Comparison of ENCODE assay signal across 9 mouse cellular contexts in the genomic region with DNA sequence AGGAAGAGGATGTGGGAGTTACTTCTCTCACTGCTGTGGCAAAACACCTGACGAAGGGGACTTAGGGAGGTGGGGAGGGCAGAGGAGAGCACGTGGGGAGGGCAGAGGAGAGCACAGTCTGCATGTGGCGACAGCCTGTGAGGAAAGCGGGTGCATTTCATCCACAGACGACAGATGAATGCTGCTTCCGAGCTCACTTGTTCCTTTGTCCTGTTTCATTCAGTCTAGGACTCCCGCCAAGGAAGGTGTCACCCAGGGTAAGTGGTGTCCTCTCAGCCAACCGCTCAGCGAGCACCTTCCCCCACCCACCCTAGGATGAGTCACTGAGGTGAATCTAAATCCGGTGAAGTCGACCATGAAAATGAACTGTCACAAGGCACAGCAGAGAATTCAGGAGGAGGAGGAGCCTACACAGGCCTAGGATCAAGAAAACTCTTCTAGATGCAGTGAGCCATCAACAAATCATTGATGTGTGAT. TPM values are rescaled to one million over a fixed set of nuclear protein-coding genes. Genes with fewer than 3 reads are reported as not detected.
DNase-seq lines count a peak whose midpoint lies in the region; ATAC-seq and TF ChIP-seq lines count a peak whose summit lies in the region.
"Had no signal": no experiment of that assay in that cellular context is flagged by ENCODE, and none has a peak within 500 bp of the region (broad histone marks: within the 10 kb centered on the region; RNA-seq: fewer than 3 reads in every experiment).

No protein-coding gene starts in this region.

- no peak for ATAC-seq in midbrain, postnatal 0 days (ENCODE audit: low FRiP score)
- no peak for ATAC-seq in midbrain, embryonic 16.5 days

- no peak overlapping the region for H3K9ac ChIP-seq in midbrain, postnatal 0 days (replicated peaks; ENCODE audit: low read length, poor library complexity, severe bottlenecking)
- no peak overlapping the region for H3K9ac ChIP-seq in midbrain, embryonic 16.5 days (ENCODE audit: low read depth, low read length)
- H3K9ac ChIP-seq: embryonic facial prominence, embryonic 13.5 days; limb, embryonic 15.5 days had no signal

- no peak for TF ChIP-seq POLR2A in brain, embryonic 14.5 days (IDR thresholded peaks at IDR 0.05; ENCODE audit: borderline replicate concordance, extremely low read depth, insufficient read depth, insufficient read length, poor library complexity, severe bottlenecking)
- TF ChIP-seq POLR2A in thymus, adult 2 months (IDR thresholded peaks at IDR 0.05; ENCODE audit: control insufficient read depth, extremely low read depth, insufficient read depth, low read length, poor library complexity) = 0 out of 2 replicates have a peak, but pooled peaks have one; percentile 21

- H3K27me3 ChIP-seq in midbrain, postnatal 0 days (ENCODE audit: insufficient read depth, low read length) = no peaks in the 10 kb centered on the region
- H3K27me3 ChIP-seq in midbrain, embryonic 16.5 days (ENCODE audit: control insufficient read depth, insufficient read depth, low read depth, low read length) = no peaks in the 10 kb centered on the region
- H3K27me3 ChIP-seq in thymus, adult 2 months (ENCODE audit: control insufficient read depth, insufficient read depth, low read length) = no peaks in the 10 kb centered on the region
- no peaks in the 10 kb centered on the region for H3K27me3 ChIP-seq in limb, embryonic 10.5 days (ENCODE audit: low read depth, poor library complexity, severe bottlenecking)
- H3K27me3 ChIP-seq in midbrain, embryonic 10.5 days (ENCODE audit: low read depth, poor library complexity, severe bottlenecking) = no peaks in the 10 kb centered on the region
- H3K27me3 ChIP-seq: embryonic facial prominence, embryonic 13.5 days; limb, embryonic 15.5 days had no signal

- H3K27ac ChIP-seq in midbrain, postnatal 0 days (ENCODE audit: low read depth, low read length) = no peak overlapping the region
- H3K27ac ChIP-seq in midbrain, embryonic 16.5 days (ENCODE audit: low read length) = no peak overlapping the region
- peak overlapping the region; percentile 88 for H3K27ac ChIP-seq in thymus, adult 2 months (ENCODE audit: control insufficient read depth, insufficient read depth, low read length)
- no peak overlapping the region for H3K27ac ChIP-seq in limb, embryonic 10.5 days
- no peak overlapping the region for H3K27ac ChIP-seq in midbrain, embryonic 10.5 days (replicated peaks)
- H3K27ac ChIP-seq: embryonic facial prominence, embryonic 13.5 days; limb, embryonic 15.5 days had no signal

- no peaks in the 10 kb centered on the region for H3K9me3 ChIP-seq in midbrain, postnatal 0 days (ENCODE audit: low read length)
- no peaks in the 10 kb centered on the region for H3K9me3 ChIP-seq in midbrain, embryonic 16.5 days (replicated peaks; ENCODE audit: control insufficient read depth, low read length, poor library complexity, severe bottlenecking)
- no peaks in the 10 kb centered on the region for H3K9me3 ChIP-seq in limb, embryonic 10.5 days (replicated peaks)
- H3K9me3 ChIP-seq in midbrain, embryonic 10.5 days (replicated peaks) = no peaks in the 10 kb centered on the region
- H3K9me3 ChIP-seq: embryonic facial prominence, embryonic 13.5 days; limb, embryonic 15.5 days had no signal

- no peak overlapping the region for H3K4me3 ChIP-seq in midbrain, postnatal 0 days (ENCODE audit: low read depth, low read length)
- H3K4me3 ChIP-seq in midbrain, embryonic 16.5 days (ENCODE audit: low read depth, low read length) = no peak overlapping the region
- H3K4me3 ChIP-seq in thymus, adult 2 months (ENCODE audit: control insufficient read depth, insufficient read depth, low read length) = peak overlapping the region; percentile 24
- no peak overlapping the region for H3K4me3 ChIP-seq in limb, embryonic 10.5 days
- H3K4me3 ChIP-seq in midbrain, embryonic 10.5 days = no peak overlapping the region
- H3K4me3 ChIP-seq: embryonic facial prominence, embryonic 13.5 days; limb, embryonic 15.5 days had no signal

- 39% methylated on average over 11 of the region's 11 CpGs for WGBS in midbrain, postnatal 0 days
- WGBS in midbrain, embryonic 16.5 days = 41% methylated on average over 11 of the region's 11 CpGs
- WGBS in thymus, adult 2 months = 2% methylated on average over 11 of the region's 11 CpGs
- 66% methylated on average over 11 of the region's 11 CpGs for WGBS in limb, embryonic 10.5 days
- 51% methylated on average over 11 of the region's 11 CpGs for WGBS in midbrain, embryonic 10.5 days

- peak; percentile 38 for DNase-seq in midbrain, postnatal 0 days (ENCODE audit: low spot score)
- DNase-seq in brain, embryonic 14.5 days (ENCODE audit: low read depth) = peak; percentile 51
- DNase-seq in kidney, adult 18-20 months = peak; percentile 39
- DNase-seq in thymus, adult 2 months = peak; percentile 67
- no peak for DNase-seq in limb, embryonic 10.5 days (ENCODE audit: low spot score)
- no peak for DNase-seq in midbrain, embryonic 10.5 days (ENCODE audit: low spot score)

- no peaks in the 10 kb centered on the region for H3K4me1 ChIP-seq in midbrain, postnatal 0 days (ENCODE audit: insufficient read depth, low read length)
- no peaks in the 10 kb centered on the region for H3K4me1 ChIP-seq in midbrain, embryonic 16.5 days (ENCODE audit: control insufficient read depth, insufficient read depth, low read length)
- peaks cover 12% of the 10 kb centered on the region for H3K4me1 ChIP-seq in thymus, adult 2 months (replicated peaks; ENCODE audit: control insufficient read depth, insufficient read depth, low read length)
- no peaks in the 10 kb centered on the region for H3K4me1 ChIP-seq in limb, embryonic 10.5 days
- 0 out of 2 replicates have a peak, but pooled peaks cover 5% of the 10 kb centered on the region for H3K4me1 ChIP-seq in midbrain, embryonic 10.5 days

- no peaks in the 10 kb centered on the region for H3K36me3 ChIP-seq in midbrain, postnatal 0 days (ENCODE audit: insufficient read depth, low read length)
- H3K36me3 ChIP-seq in midbrain, embryonic 16.5 days (ENCODE audit: control insufficient read depth, insufficient read depth, low read length) = no peaks in the 10 kb centered on the region
- H3K36me3 ChIP-seq in thymus, adult 2 months (ENCODE audit: control insufficient read depth, insufficient read depth, low read length) = no peaks in the 10 kb centered on the region
- H3K36me3 ChIP-seq in limb, embryonic 10.5 days = no peaks in the 10 kb centered on the region
- no peaks in the 10 kb centered on the region for H3K36me3 ChIP-seq in midbrain, embryonic 10.5 days
- H3K36me3 ChIP-seq: embryonic facial prominence, embryonic 13.5 days; limb, embryonic 15.5 days had no signal

- no peak overlapping the region for H3K4me2 ChIP-seq in midbrain, postnatal 0 days (ENCODE audit: low read depth, low read length, poor library complexity, severe bottlenecking)
- no peak overlapping the region for H3K4me2 ChIP-seq in midbrain, embryonic 16.5 days (ENCODE audit: low read length)
- H3K4me2 ChIP-seq: embryonic facial prominence, embryonic 13.5 days; limb, embryonic 15.5 days had no signal

- TF ChIP-seq CTCF in midbrain, postnatal 0 days (IDR thresholded peaks at IDR 0.05) = no peak
- no peak for TF ChIP-seq CTCF in brain, embryonic 14.5 days (IDR thresholded peaks at IDR 0.05; ENCODE audit: borderline replicate concordance, extremely low read depth, insufficient read depth, insufficient read length)
- no peak for TF ChIP-seq CTCF in thymus, adult 2 months (IDR thresholded peaks at IDR 0.05; ENCODE audit: borderline replicate concordance, control insufficient read depth, extremely low read depth, insufficient read depth, low read length, poor library complexity)

RNA-seq across cellular contexts. Expression of gene BC005537, which starts 15.4 kb away (rescaled TPM):
- total RNA-seq in midbrain, postnatal 0 days (2014; rRNA removed) = 52.2 and 61.8 TPM in 2 replicates
- 16.3 and 18.2 TPM in 2 replicates for polyA plus RNA-seq in midbrain, postnatal 0 days (2015; fragmentation: Nextera tagmentation; extraction: Ambion mirVana)
- 19.8 and 25.9 TPM in 2 replicates for polyA plus RNA-seq in midbrain, embryonic 16.5 days (2015; fragmentation: Nextera tagmentation; extraction: Ambion mirVana)
- polyA plus RNA-seq in brain, embryonic 14.5 days (2012; rRNA removed) = 114 and 115 TPM in 2 replicates
- polyA plus RNA-seq in thymus, adult 2 months (2012; rRNA removed) = 48.8 and 53.7 TPM in 2 replicates
- polyA plus RNA-seq in limb, embryonic 10.5 days (2016; fragmentation: Nextera tagmentation; extraction: Ambion mirVana) = 10.0 and 12.5 TPM in 2 replicates
- polyA plus RNA-seq in midbrain, embryonic 10.5 days (2016; fragmentation: Nextera tagmentation; extraction: Ambion mirVana) = 8.3 and 10.4 TPM in 2 replicates

RNA-seq across cellular contexts. Expression of gene Gmnn, which starts 24.3 kb away (rescaled TPM):
- total RNA-seq in midbrain, postnatal 0 days (2014; rRNA removed) = 2.3 and 9.4 TPM in 2 replicates
- polyA plus RNA-seq in midbrain, postnatal 0 days (2015; fragmentation: Nextera tagmentation; extraction: Ambion mirVana) = 10.2 and 11.6 TPM in 2 replicates
- 11.0 and 13.6 TPM in 2 replicates for polyA plus RNA-seq in midbrain, embryonic 16.5 days (2015; fragmentation: Nextera tagmentation; extraction: Ambion mirVana)
- 13.6 and 19.5 TPM in 2 replicates for polyA plus RNA-seq in brain, embryonic 14.5 days (2012; rRNA removed)
- polyA plus RNA-seq in thymus, adult 2 months (2012; rRNA removed) = 10.6 and 11.9 TPM in 2 replicates
- 170 and 188 TPM in 2 replicates for polyA plus RNA-seq in limb, embryonic 10.5 days (2016; fragmentation: Nextera tagmentation; extraction: Ambion mirVana)
- 154 and 186 TPM in 2 replicates for polyA plus RNA-seq in midbrain, embryonic 10.5 days (2016; fragmentation: Nextera tagmentation; extraction: Ambion mirVana)

RNA-seq across cellular contexts. Expression of gene Armh2, which starts 45.0 kb away (rescaled TPM):
- total RNA-seq in midbrain, postnatal 0 days (2014; rRNA removed) = not detected in 2 replicates
- polyA plus RNA-seq in midbrain, postnatal 0 days (2015; fragmentation: Nextera tagmentation; extraction: Ambion mirVana) = 0.20 TPM in 1 of 2 replicates, not detected in the other
- not detected in 2 replicates for polyA plus RNA-seq in midbrain, embryonic 16.5 days (2015; fragmentation: Nextera tagmentation; extraction: Ambion mirVana)
- 0.10 TPM in 1 of 2 replicates, not detected in the other for polyA plus RNA-seq in brain, embryonic 14.5 days (2012; rRNA removed)
- not detected in 2 replicates for polyA plus RNA-seq in thymus, adult 2 months (2012; rRNA removed)
- not detected in 2 replicates for polyA plus RNA-seq in limb, embryonic 10.5 days (2016; fragmentation: Nextera tagmentation; extraction: Ambion mirVana)
- not detected in 2 replicates for polyA plus RNA-seq in midbrain, embryonic 10.5 days (2016; fragmentation: Nextera tagmentation; extraction: Ambion mirVana)
- polyA plus RNA-seq: embryonic facial prominence, embryonic 13.5 days; limb, embryonic 15.5 days had no signal

RNA-seq across cellular contexts. Expression of gene Acot13, which starts 45.3 kb away (rescaled TPM):
- 15.1 and 25.4 TPM in 2 replicates for total RNA-seq in midbrain, postnatal 0 days (2014; rRNA removed)
- polyA plus RNA-seq in midbrain, postnatal 0 days (2015; fragmentation: Nextera tagmentation; extraction: Ambion mirVana) = 60.2 and 67.1 TPM in 2 replicates
- 49.6 and 53.3 TPM in 2 replicates for polyA plus RNA-seq in midbrain, embryonic 16.5 days (2015; fragmentation: Nextera tagmentation; extraction: Ambion mirVana)
- 33.9 and 38.0 TPM in 2 replicates for polyA plus RNA-seq in brain, embryonic 14.5 days (2012; rRNA removed)
- polyA plus RNA-seq in thymus, adult 2 months (2012; rRNA removed) = 49.8 and 51.5 TPM in 2 replicates
- polyA plus RNA-seq in limb, embryonic 10.5 days (2016; fragmentation: Nextera tagmentation; extraction: Ambion mirVana) = 61.4 and 64.2 TPM in 2 replicates
- polyA plus RNA-seq in midbrain, embryonic 10.5 days (2016; fragmentation: Nextera tagmentation; extraction: Ambion mirVana) = 56.1 and 56.7 TPM in 2 replicates

RNA-seq across cellular contexts. Expression of gene Tdp2, which starts 45.4 kb away (rescaled TPM):
- 26.6 and 27.0 TPM in 2 replicates for total RNA-seq in midbrain, postnatal 0 days (2014; rRNA removed)
- polyA plus RNA-seq in midbrain, postnatal 0 days (2015; fragmentation: Nextera tagmentation; extraction: Ambion mirVana) = 25.5 and 28.5 TPM in 2 replicates
- polyA plus RNA-seq in midbrain, embryonic 16.5 days (2015; fragmentation: Nextera tagmentation; extraction: Ambion mirVana) = 26.5 and 32.0 TPM in 2 replicates
- 46.8 and 63.3 TPM in 2 replicates for polyA plus RNA-seq in brain, embryonic 14.5 days (2012; rRNA removed)
- polyA plus RNA-seq in thymus, adult 2 months (2012; rRNA removed) = 40.3 and 42.4 TPM in 2 replicates
- 74.4 and 74.5 TPM in 2 replicates for polyA plus RNA-seq in limb, embryonic 10.5 days (2016; fragmentation: Nextera tagmentation; extraction: Ambion mirVana)
- 72.0 and 78.6 TPM in 2 replicates for polyA plus RNA-seq in midbrain, embryonic 10.5 days (2016; fragmentation: Nextera tagmentation; extraction: Ambion mirVana)

Comparison
In these comparisons a context has a peak if more than half of its experiments do, and no peak if none do; other contexts are left out.
1. DNase-seq: peak in midbrain, postnatal 0 days (single experiment), brain, embryonic 14.5 days (single experiment), kidney, adult 18-20 months (single experiment) and thymus, adult 2 months (single experiment); none in limb, embryonic 10.5 days (single experiment) and midbrain, embryonic 10.5 days (single experiment).